Mouse (Mus musculus) heart, embryonic 13.5 days (tissue): ENCODE results near the gene Zg16. TPM values are rescaled to one million over a fixed set of nuclear protein-coding genes. Genes with fewer than 3 reads are reported as not detected.
"Not testable (repeated sequence)": the region's sequence is repeated elsewhere in the genome, so short reads cannot be mapped to it uniquely, and the experiment has no call there.

Experiments used
- ATAC-seq: fragments of 200-750 bp; cut with Nextera tagmentation; 2 replicates; pipeline ENCODE4 v1.8.0; 2017; ENCODE audit warnings: moderate TSS enrichment; ENCODE audit not compliant: insufficient number of reproducible peaks, low FRiP score, low TSS enrichment; ENCODE audit errors: extremely low read depth
- H3K27ac ChIP-seq: fragments of 300-500 bp; sonication (generic); replicated peaks from 2 replicates; pipeline ENCODE4 v1.5.1; 2015; ENCODE audit warnings: moderate library complexity, mild to moderate bottlenecking, inconsistent platforms
- H3K27me3 ChIP-seq: fragments of 300-500 bp; sonication (generic); replicated peaks from 2 replicates; pipeline ENCODE4 v1.6.1; 2015; ENCODE audit warnings: mild to moderate bottlenecking, inconsistent platforms
- H3K36me3 ChIP-seq: fragments of 300-500 bp; sonication (generic); 2 replicates; pipeline ENCODE4 v1.6.1; 2015; ENCODE audit warnings: mild to moderate bottlenecking, inconsistent platforms
- H3K4me1 ChIP-seq: fragments of 300-500 bp; sonication (generic); 2 replicates; pipeline ENCODE4 v1.6.1; 2015; ENCODE audit warnings: inconsistent platforms
- H3K4me2 ChIP-seq: fragments of 300-500 bp; sonication (generic); 2 replicates; pipeline ENCODE4 v1.6.1; 2015; ENCODE audit warnings: inconsistent platforms, mild to moderate bottlenecking, moderate library complexity
- H3K4me3 ChIP-seq: fragments of 300-500 bp; sonication (generic); 2 replicates; pipeline ENCODE4 v1.5.1; 2015; ENCODE audit warnings: moderate library complexity, mild to moderate bottlenecking, inconsistent platforms
- H3K9ac ChIP-seq: fragments of 300-500 bp; sonication (generic); 2 replicates; pipeline ENCODE4 v1.6.1; 2015; ENCODE audit warnings: inconsistent platforms, mild to moderate bottlenecking, moderate library complexity
- H3K9me3 ChIP-seq: fragments of 300-500 bp; sonication (generic); 2 replicates; pipeline ENCODE4 v1.6.1; 2016; ENCODE audit warnings: inconsistent platforms
- WGBS: fragments of 180-500 bp; shearing (Covaris S2); methylation state at CpG from one replicate; pipeline ENCODE4 v1.1.7; 2015; ENCODE audit warnings: mixed read lengths; 5-methylcytosine and 5-hydroxymethylcytosine counted together
- polyA plus RNA-seq: library from polyadenylated mRNA; unstranded; fragments of >200 nt; fragmentation: Nextera tagmentation; extraction: Ambion mirVana; gene quantifications from 2 replicates; pipeline ENCODE4 v1.2.1, GENCODE M21; 2015

The Zg16 gene
- polyA plus RNA-seq, 1 experiment from 2014 or later: not detected

DNA sequence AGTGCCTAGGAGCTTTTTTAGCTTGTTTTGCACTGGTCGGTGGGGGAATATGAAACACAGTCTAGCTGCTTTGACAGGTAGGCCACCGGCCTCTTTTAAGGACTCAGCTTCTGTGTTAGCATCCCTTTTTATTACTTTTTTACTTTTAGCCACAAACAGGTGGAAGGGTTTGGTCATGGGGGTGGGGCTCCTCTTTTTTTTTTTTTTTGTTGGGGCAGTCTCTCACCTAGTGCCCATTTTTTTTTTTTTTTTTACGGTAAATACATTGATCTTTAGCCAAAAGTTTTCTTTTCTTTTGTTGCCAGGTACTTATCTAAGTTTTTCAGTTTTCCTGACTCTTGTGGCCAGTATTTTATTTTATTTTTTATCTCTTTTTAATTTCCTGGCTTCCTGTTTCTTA lies 955 bp upstream of the Zg16 start:
- Histone ChIP-seq H3K4me1 (peaks cover 10% of the 10 kb centered on the region), H3K4me3 (no peak overlapping the region), H3K27ac (no peak overlapping the region), H3K27me3 (no peaks in the 10 kb centered on the region), H3K36me3 (no peaks in the 10 kb centered on the region), H3K9me3 (no peaks in the 10 kb centered on the region), H3K9ac (no peak overlapping the region), H3K4me2 (no peak overlapping the region)
- ATAC-seq: no peak
- WGBS: 77% methylated on average over 3 of the region's 3 CpGs

GRCm38 (mm10) chr7:127085751-127086150 lies 1.4 kb downstream of the Zg16 start:
- H3K4me1 ChIP-seq: peaks cover 10% of the 10 kb centered on the region
- H3K36me3 ChIP-seq, H3K4me2 ChIP-seq, H3K9ac ChIP-seq, H3K27ac ChIP-seq, H3K4me3 ChIP-seq, ATAC-seq, H3K27me3 ChIP-seq, H3K9me3 ChIP-seq: not testable (repeated sequence)
- 28% methylated on average over 6 of the region's 6 CpGs for WGBS

GRCm38 (mm10) chr7:127084794-127085193 lies 2.3 kb downstream of the Zg16 start:
- Histone ChIP-seq H3K4me2 (no peak overlapping the region), H3K27ac (no peak overlapping the region), H3K4me3 (no peak overlapping the region), H3K36me3 (no peaks in the 10 kb centered on the region), H3K27me3 (no peaks in the 10 kb centered on the region), H3K9me3 (no peaks in the 10 kb centered on the region), H3K4me1 (peaks cover 15% of the 10 kb centered on the region), H3K9ac (no peak overlapping the region)
- 79% methylated on average over 2 of the region's 2 CpGs for WGBS
- no peak for ATAC-seq

- WGBS: 67% methylated on average over 4 of the region's 4 CpGs
- ATAC-seq: no peak
- Histone ChIP-seq H3K4me2 (no peak overlapping the region), H3K36me3 (no peaks in the 10 kb centered on the region), H3K4me1 (peaks cover 6% of the 10 kb centered on the region), H3K27ac (no peak overlapping the region), H3K27me3 (no peaks in the 10 kb centered on the region), H3K4me3 (no peak overlapping the region), H3K9ac (no peak overlapping the region), H3K9me3 (no peaks in the 10 kb centered on the region)
Measured at GRCm38 (mm10) chr7:127083689-127084088, 3.4 kb downstream of the Zg16 start.

DNA sequence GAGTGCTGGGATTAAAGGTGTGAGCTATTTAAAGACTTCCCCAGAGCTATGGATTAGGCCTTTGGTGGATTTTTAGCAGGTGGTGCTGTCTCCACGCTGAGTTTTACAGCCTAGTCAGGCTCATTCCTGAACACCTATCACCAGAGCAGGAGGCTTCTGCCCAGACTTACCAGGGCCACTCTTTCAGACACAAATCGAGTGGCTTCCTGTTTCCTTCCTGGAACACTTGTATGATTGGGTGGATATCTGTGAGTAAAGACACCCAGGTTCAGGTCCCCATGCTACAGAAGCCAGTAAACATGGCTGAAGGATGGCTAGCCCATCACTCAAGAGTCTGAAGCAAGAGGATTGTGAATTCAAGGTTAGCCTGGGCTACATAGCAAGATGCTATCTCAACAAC lies 4.1 kb downstream of the Zg16 start:
- Histone ChIP-seq H3K9ac (no peak overlapping the region), H3K9me3 (no peaks in the 10 kb centered on the region), H3K4me3 (no peak overlapping the region), H3K4me1 (peaks cover 5% of the 10 kb centered on the region), H3K27me3 (no peaks in the 10 kb centered on the region), H3K36me3 (no peaks in the 10 kb centered on the region), H3K27ac (no peak overlapping the region), H3K4me2 (no peak overlapping the region)
- 38% methylated on average over 2 of the region's 2 CpGs for WGBS
- no peak for ATAC-seq

DNA sequence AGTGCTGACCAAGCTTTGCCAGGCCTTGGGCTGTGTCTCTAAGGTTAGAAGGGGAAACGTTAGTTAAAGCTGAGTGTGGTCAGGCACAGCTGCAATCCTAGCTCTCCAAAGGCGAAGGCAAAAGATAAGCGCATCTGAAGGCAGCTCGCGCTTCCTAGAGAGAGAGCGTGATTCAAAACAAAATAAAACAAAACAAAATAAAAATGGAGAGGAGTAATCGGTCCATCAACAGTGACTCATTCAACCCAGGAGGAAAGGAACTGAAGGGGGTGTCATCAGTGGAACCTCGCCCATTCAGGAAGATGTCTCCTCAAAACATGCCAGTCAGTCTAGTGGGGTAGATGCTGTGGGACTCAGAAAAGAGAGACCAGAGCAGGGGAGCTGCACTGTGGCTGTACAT lies 4.9 kb downstream of the Zg16 start:
- Histone ChIP-seq H3K4me2 (no peak overlapping the region), H3K36me3 (no peaks in the 10 kb centered on the region), H3K27me3 (no peaks in the 10 kb centered on the region), H3K9ac (no peak overlapping the region), H3K9me3 (no peaks in the 10 kb centered on the region), H3K27ac (no peak overlapping the region), H3K4me3 (no peak overlapping the region), H3K4me1 (peaks cover 5% of the 10 kb centered on the region)
- ATAC-seq: no peak
- 51% methylated on average over 8 of the region's 8 CpGs for WGBS

- peaks cover 5% of the 10 kb centered on the region for H3K4me1 ChIP-seq
- H3K27ac ChIP-seq: no peak overlapping the region
- H3K36me3 ChIP-seq: no peaks in the 10 kb centered on the region
- H3K9me3 ChIP-seq: no peaks in the 10 kb centered on the region
- ATAC-seq: no peak
- WGBS: 47% methylated on average over 3 of the region's 3 CpGs
- H3K9ac ChIP-seq: no peak overlapping the region
- no peaks in the 10 kb centered on the region for H3K27me3 ChIP-seq
- H3K4me3 ChIP-seq: no peak overlapping the region
- H3K4me2 ChIP-seq: no peak overlapping the region
Measured at GRCm38 (mm10) chr7:127080045-127080444, 7.1 kb downstream of the Zg16 start.

DNA sequence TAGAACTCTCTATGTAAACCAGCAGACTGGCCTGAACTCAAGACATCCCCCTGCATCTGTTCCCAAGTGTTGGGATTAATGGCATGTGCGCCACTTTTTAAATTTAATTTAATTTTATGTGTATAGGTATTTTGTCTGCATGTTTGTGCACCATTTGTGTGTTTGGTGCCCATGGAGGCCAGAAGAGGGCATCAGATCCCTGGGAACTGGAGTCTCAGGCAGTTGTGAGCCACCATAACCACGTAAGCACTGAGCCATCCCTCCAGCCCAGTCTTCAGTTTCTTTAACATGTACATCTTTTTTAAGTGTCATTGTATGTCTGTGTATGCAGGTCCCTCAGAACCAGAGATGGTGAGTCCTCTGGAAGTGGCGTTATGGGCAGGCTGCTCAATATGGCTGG lies 9.4 kb downstream of the Zg16 start:
- Histone ChIP-seq H3K4me2 (no peak overlapping the region), H3K27ac (no peak overlapping the region), H3K9me3 (no peaks in the 10 kb centered on the region), H3K9ac (no peak overlapping the region), H3K4me3 (no peak overlapping the region), H3K36me3 (no peaks in the 10 kb centered on the region), H3K27me3 (no peaks in the 10 kb centered on the region), H3K4me1 (peaks cover 7% of the 10 kb centered on the region)
- 72% methylated on average over 3 of the region's 3 CpGs for WGBS
- ATAC-seq: no peak

DNA sequence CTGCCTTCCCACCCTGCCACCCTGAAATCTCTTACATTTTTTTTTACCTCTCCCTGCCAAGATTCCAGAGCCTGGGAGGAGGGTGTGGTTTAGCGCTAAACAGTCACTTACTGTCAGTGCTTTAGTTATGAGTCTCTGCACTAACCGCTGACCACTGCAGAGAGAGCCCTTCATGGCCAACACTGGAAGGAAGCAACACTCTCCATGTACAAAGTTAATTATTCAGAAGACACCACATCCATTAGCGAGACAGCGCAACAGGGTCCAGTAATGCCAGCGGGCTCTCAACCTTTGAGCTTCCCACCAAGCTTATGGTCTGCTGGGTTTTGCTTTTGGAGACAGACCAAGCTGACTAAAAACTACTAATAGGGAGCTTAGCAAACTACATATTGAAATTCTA lies 10.9 kb downstream of the Zg16 start:
- Histone ChIP-seq H3K36me3 (no peaks in the 10 kb centered on the region), H3K27ac (no peak overlapping the region), H3K4me1 (peaks cover 10% of the 10 kb centered on the region), H3K9ac (no peak overlapping the region), H3K4me2 (no peak overlapping the region), H3K9me3 (no peaks in the 10 kb centered on the region), H3K4me3 (no peak overlapping the region), H3K27me3 (no peaks in the 10 kb centered on the region)
- no peak for ATAC-seq
- 71% methylated on average over 5 of the region's 5 CpGs for WGBS

DNA sequence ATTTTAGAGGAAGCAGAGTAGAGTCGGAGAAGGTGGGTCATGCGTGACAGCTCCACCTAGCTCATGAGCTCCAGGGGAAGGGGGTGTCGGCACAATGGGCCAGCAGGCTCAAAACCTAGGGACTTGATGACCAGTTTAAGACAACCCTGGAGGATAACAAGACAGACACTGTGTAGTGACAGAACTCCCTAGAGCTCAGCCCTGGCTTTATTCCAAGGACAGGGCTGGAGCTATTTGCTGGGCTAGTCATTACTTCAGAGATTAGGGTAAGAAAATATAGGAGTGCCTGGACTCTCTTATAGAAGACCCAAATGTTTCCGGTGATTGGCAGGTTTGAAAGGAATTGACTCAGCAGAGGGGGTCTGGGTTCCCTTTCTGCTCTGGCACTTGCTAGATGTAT lies 13.9 kb downstream of the Zg16 start:
- H3K9ac ChIP-seq: no peak overlapping the region
- WGBS: 81% methylated on average over 4 of the region's 4 CpGs
- H3K27ac ChIP-seq: no peak overlapping the region
- H3K36me3 ChIP-seq: no peaks in the 10 kb centered on the region
- ATAC-seq: no peak
- H3K27me3 ChIP-seq: no peaks in the 10 kb centered on the region
- no peaks in the 10 kb centered on the region for H3K9me3 ChIP-seq
- H3K4me3 ChIP-seq: no peak overlapping the region
- H3K4me2 ChIP-seq: no peak overlapping the region
- peaks cover 6% of the 10 kb centered on the region; the same call in 1 of the 2 replicates for H3K4me1 ChIP-seq

- H3K36me3 ChIP-seq: no peaks in the 10 kb centered on the region
- WGBS: 57% methylated on average over 4 of the region's 4 CpGs
- H3K4me2 ChIP-seq: no peak overlapping the region
- H3K27ac ChIP-seq: no peak overlapping the region
- no peak for ATAC-seq
- no peaks in the 10 kb centered on the region for H3K9me3 ChIP-seq
- no peak overlapping the region for H3K9ac ChIP-seq
- no peaks in the 10 kb centered on the region for H3K27me3 ChIP-seq
- H3K4me3 ChIP-seq: no peak overlapping the region
- peaks cover 6% of the 10 kb centered on the region; the same call in 1 of the 2 replicates for H3K4me1 ChIP-seq
Measured at GRCm38 (mm10) chr7:127070871-127071413, 16.2 kb downstream of the Zg16 start.

- Histone ChIP-seq H3K36me3 (no peaks in the 10 kb centered on the region), H3K9me3 (peaks cover 4% of the 10 kb centered on the region; the same call in 1 of the 2 replicates), H3K4me2 (no peak overlapping the region), H3K27me3 (no peaks in the 10 kb centered on the region), H3K4me1 (no peaks in the 10 kb centered on the region), H3K27ac (no peak overlapping the region), H3K9ac (no peak overlapping the region), H3K4me3 (no peak overlapping the region)
- no peak for ATAC-seq
- 51% methylated on average over 4 of the region's 4 CpGs for WGBS
Measured at GRCm38 (mm10) chr7:127066317-127066716, 20.8 kb downstream of the Zg16 start.
